In the genomic region with DNA sequence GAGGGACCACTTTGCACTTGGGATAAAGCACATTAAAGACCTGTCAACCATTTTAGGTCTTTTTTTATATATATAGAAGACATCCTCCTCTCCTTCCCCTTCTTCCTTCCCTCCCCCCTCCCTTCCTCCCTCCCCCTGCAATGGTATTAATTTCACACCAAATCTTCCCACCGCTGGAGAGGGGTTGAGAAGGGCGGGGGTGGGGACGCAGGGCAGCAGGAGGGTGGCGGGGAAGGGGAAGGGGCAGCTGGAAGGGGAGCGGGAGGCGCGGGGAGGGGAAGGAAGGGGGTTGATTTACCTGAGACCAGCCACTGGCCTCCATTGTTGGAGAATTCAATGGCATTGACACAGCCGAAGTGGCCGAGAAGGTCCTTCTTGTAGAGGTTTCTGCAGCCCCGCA, we compare ENCODE assay signal across 8 mouse cellular contexts. TPM values are rescaled to one million over a fixed set of nuclear protein-coding genes. Genes with fewer than 3 reads are reported as not detected.
DNase-seq lines count a peak whose midpoint lies in the region; ATAC-seq and TF ChIP-seq lines count a peak whose summit lies in the region.

No protein-coding gene starts in this region.

- peak; percentile 26; the same call in 1 of the 2 replicates for ATAC-seq in limb, embryonic 13.5 days (ENCODE audit: low FRiP score, low read depth)
- ATAC-seq in monocyte, adult 5-6 weeks (replicated peaks; ENCODE audit: insufficient number of reproducible peaks, low FRiP score, low TSS enrichment, poor library complexity, severe bottlenecking) = no peak

- peaks cover 4% of the 10 kb centered on the region; the same call in 1 of the 2 replicates for H3K79me2 ChIP-seq in heart, adult 2 months (replicated peaks; ENCODE audit: control insufficient read depth, insufficient read depth, low read length)

- peak overlapping the region; percentile 79 for H3K4me2 ChIP-seq in limb, embryonic 13.5 days (replicated peaks)

- H3K4me1 ChIP-seq in heart, adult 2 months (ENCODE audit: control insufficient read depth, insufficient read depth, low read length) = peaks cover 5% of the 10 kb centered on the region
- H3K4me1 ChIP-seq in embryonic facial prominence, embryonic 10.5 days = peaks cover 35% of the 10 kb centered on the region
- peaks cover 18% of the 10 kb centered on the region for H3K4me1 ChIP-seq in limb, embryonic 13.5 days

- no peak for DNase-seq in heart, adult 2 months
- DNase-seq in heart, postnatal 4 days = no peak
- DNase-seq in A20 (ENCODE audit: low read depth, low spot score) = peak; percentile 54
- peak; percentile 67 for DNase-seq in embryonic facial prominence, embryonic 10.5 days (ENCODE audit: low spot score)
- peak; percentile 24 for DNase-seq in splenic B cell, adult 2 months (ENCODE audit: low read depth, low spot score)
- no peak for DNase-seq in urinary bladder, adult 2 months (ENCODE audit: low spot score)

- TF ChIP-seq CTCF in heart, adult 2 months (IDR thresholded peaks at IDR 0.05) = no peak

- H3K27me3 ChIP-seq in heart, adult 2 months (ENCODE audit: control insufficient read depth, insufficient read depth, low read length) = no peaks in the 10 kb centered on the region
- no peaks in the 10 kb centered on the region for H3K27me3 ChIP-seq in embryonic facial prominence, embryonic 10.5 days (replicated peaks; ENCODE audit: low read depth, poor library complexity, severe bottlenecking)
- no peaks in the 10 kb centered on the region for H3K27me3 ChIP-seq in limb, embryonic 13.5 days
- no peaks in the 10 kb centered on the region for H3K27me3 ChIP-seq in splenic B cell, adult 2 months (ENCODE audit: control insufficient read depth, insufficient read depth, low read length, poor library complexity, severe bottlenecking)

- no peaks in the 10 kb centered on the region for H3K9me3 ChIP-seq in embryonic facial prominence, embryonic 10.5 days
- H3K9me3 ChIP-seq in limb, embryonic 13.5 days = no peaks in the 10 kb centered on the region

- intact Hi-C loops in heart, adult 2 months (cut with DNase I) = loop anchor here (1.0 kb wide), 1 partner anchor 27 kb away; a partner anchor contains a TSS

- peak overlapping the region; percentile 96 for H3K4me3 ChIP-seq in heart, adult 2 months
- H3K4me3 ChIP-seq in embryonic facial prominence, embryonic 10.5 days = peak overlapping the region; percentile 96
- peak overlapping the region; percentile 95 for H3K4me3 ChIP-seq in limb, embryonic 13.5 days

- no peak for TF ChIP-seq POLR2A in heart, adult 2 months (IDR thresholded peaks at IDR 0.05; ENCODE audit: insufficient read depth, low read depth, low read length)

- 3% methylated on average over 10 of the region's 10 CpGs for WGBS in heart, adult 2 months
- WGBS in embryonic facial prominence, embryonic 10.5 days = 0% methylated on average over 10 of the region's 10 CpGs
- WGBS in limb, embryonic 13.5 days = 0% methylated on average over 8 of the region's 10 CpGs

- peaks cover 9% of the 10 kb centered on the region for H3K36me3 ChIP-seq in heart, adult 2 months (ENCODE audit: control insufficient read depth, insufficient read depth, low read length)
- H3K36me3 ChIP-seq in embryonic facial prominence, embryonic 10.5 days (replicated peaks) = peaks cover 7% of the 10 kb centered on the region; the same call in 1 of the 2 replicates
- no peaks in the 10 kb centered on the region; the same call in 1 of the 2 replicates for H3K36me3 ChIP-seq in limb, embryonic 13.5 days
- H3K36me3 ChIP-seq in splenic B cell, adult 2 months (ENCODE audit: control insufficient read depth, insufficient read depth, low read length, poor library complexity, severe bottlenecking) = no peaks in the 10 kb centered on the region

- H3K27ac ChIP-seq in heart, adult 2 months = peak overlapping the region; percentile 84
- peak overlapping the region; percentile 97 for H3K27ac ChIP-seq in embryonic facial prominence, embryonic 10.5 days (replicated peaks)
- peak overlapping the region; percentile 95 for H3K27ac ChIP-seq in limb, embryonic 13.5 days

- H3K9ac ChIP-seq in heart, adult 2 months (ENCODE audit: low read depth, low read length) = peak overlapping the region; percentile 97
- H3K9ac ChIP-seq in limb, embryonic 13.5 days = peak overlapping the region; percentile 79

- no peak for TF ChIP-seq EP300 in heart, adult 2 months (IDR thresholded peaks at IDR 0.05; ENCODE audit: insufficient read depth, low read depth, low read length)

RNA-seq across cellular contexts. Expression of a gene that starts 0.5 kb away (rescaled TPM):
- total RNA-seq in heart, adult 2 months (2021) = 10 to 100 TPM; 32.4 to 38.1 TPM
- 15.9 and 24.9 TPM in 2 replicates for polyA plus RNA-seq in heart, adult 2 months (2012; rRNA removed)
- total RNA-seq in heart, postnatal 4 days (2021) = 10 to 100 TPM; 36.3 to 37.3 TPM
- polyA plus RNA-seq in embryonic facial prominence, embryonic 10.5 days (2016; fragmentation: Nextera tagmentation; extraction: Ambion mirVana) = 11.2 and 13.5 TPM in 2 replicates
- 17.3 and 17.4 TPM in 2 replicates for polyA plus RNA-seq in limb, embryonic 13.5 days (2015; fragmentation: Nextera tagmentation; extraction: Ambion mirVana)
- 21.2 and 23.9 TPM in 2 replicates for polyA plus RNA-seq in urinary bladder, adult 2 months (2012; rRNA removed)
- total RNA-seq in monocyte, adult 5-6 weeks (2017) = 33.3 to 49.8 TPM (median 34.8 TPM) in 3 replicates

RNA-seq across cellular contexts. Expression of a gene that starts 27.0 kb away (rescaled TPM):
- 10 to 100 TPM; 12.9 to 16.8 TPM for total RNA-seq in heart, adult 2 months (2021)
- 10.2 and 16.4 TPM in 2 replicates for polyA plus RNA-seq in heart, adult 2 months (2012; rRNA removed)
- total RNA-seq in heart, postnatal 4 days (2021) = 10 to 100 TPM; 10.0 to 10.9 TPM
- polyA plus RNA-seq in embryonic facial prominence, embryonic 10.5 days (2016; fragmentation: Nextera tagmentation; extraction: Ambion mirVana) = 30.8 and 32.4 TPM in 2 replicates
- polyA plus RNA-seq in limb, embryonic 13.5 days (2015; fragmentation: Nextera tagmentation; extraction: Ambion mirVana) = 28.6 and 30.5 TPM in 2 replicates
- polyA plus RNA-seq in urinary bladder, adult 2 months (2012; rRNA removed) = 25.8 and 27.3 TPM in 2 replicates
- total RNA-seq in monocyte, adult 5-6 weeks (2017) = 29.2 to 48.5 TPM (median 31.7 TPM) in 3 replicates

Comparison
In these comparisons a context has a peak if more than half of its experiments do, and no peak if none do; other contexts are left out.
1. DNase-seq: peak in A20 (single experiment), embryonic facial prominence, embryonic 10.5 days (single experiment) and splenic B cell, adult 2 months (single experiment); none in heart, adult 2 months (0 of 2), heart, postnatal 4 days (single experiment) and urinary bladder, adult 2 months (single experiment).
2. Peak in every context shown above with its lines, with median percentiles within 50 percentile points of each other: H3K27ac ChIP-seq and H3K4me3 ChIP-seq.